Mouse (Mus musculus) gastrocnemius, postnatal 25 days (tissue): Measurements from ENCODE around the gene Gtpbp8. TPM values are rescaled to one million over a fixed set of nuclear protein-coding genes. Genes with fewer than 3 reads are reported as not detected.

Experiments
- DNase-seq: peaks from one replicate; pipeline ENCODE4 v3.0.0; 2022
- long read RNA-seq, 2 experiments: library from polyadenylated mRNA; stranded (forward); transcript quantifications; one replicate each; pipeline ENCODE4 v2.0.0; 2021
- total RNA-seq, 2 experiments: library from RNA; stranded (reverse); gene quantifications; 1 replicate in 1 of 2; 2 replicates in 1 of 2; pipeline ENCODE4 v1.2.3; 2021

Gene Gtpbp8
- total RNA-seq, result 10 to 100 TPM in 1 of 2 experiments, 1 to 10 TPM in 1; 9.7 to 10.9 TPM
- long read RNA-seq, experiment 1, transcript Gtpbp8-204 (6 exons, 3,415 nt), result major isoform, 12 of 22 reads
- long read RNA-seq, experiment 1, partial matches to known transcripts, result 1 of 22 reads
- long read RNA-seq, experiment 1, other reads (novel, unspliced or antisense), result 8 of 22 reads
- long read RNA-seq, experiment 2, transcript Gtpbp8-204 (6 exons, 3,415 nt), result major isoform, 10 of 18 reads
- long read RNA-seq, experiment 2, partial matches to known transcripts, result 0 of 18 reads
- long read RNA-seq, experiment 2, other reads (novel, unspliced or antisense), result 7 of 18 reads

DNA sequence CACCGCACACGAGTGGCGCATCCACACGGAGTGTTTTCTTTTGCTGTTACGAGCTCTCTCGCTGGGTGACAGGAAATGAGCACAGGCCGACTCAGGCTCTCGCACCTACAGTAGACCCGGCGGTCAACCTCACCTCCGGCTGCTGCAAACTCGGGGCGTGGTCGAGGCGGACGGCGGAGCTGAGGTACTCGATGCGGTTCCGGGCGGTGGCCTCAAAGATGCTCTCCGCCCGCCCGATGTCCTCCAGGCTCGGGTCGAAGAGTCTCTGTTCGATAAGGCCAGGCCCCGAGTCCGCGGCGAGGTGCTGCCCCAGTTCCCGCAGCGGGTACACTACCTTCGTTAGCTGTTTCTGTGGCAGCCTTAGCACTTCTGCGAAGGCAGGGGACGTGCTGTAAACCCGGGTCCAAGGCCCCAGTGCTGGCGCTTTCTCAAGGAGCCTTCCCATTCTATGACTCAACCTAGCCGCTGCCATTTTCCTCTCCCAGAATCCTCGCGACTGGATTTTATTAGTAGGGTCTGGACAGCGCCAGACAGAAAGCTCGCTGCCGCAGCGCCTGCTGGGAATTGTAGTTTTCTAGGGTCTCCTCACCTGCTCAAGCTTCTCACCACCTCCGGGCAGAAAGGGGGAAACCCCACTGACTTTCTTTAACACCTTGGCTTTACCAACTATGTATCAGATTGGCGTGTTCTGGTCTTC lies at the start of gene Gtpbp8:
Gtpbp8 (minus strand) TSS at position 498 of the 697 bp plus-strand sequence.
- peak; percentile 81 for DNase-seq

DNA sequence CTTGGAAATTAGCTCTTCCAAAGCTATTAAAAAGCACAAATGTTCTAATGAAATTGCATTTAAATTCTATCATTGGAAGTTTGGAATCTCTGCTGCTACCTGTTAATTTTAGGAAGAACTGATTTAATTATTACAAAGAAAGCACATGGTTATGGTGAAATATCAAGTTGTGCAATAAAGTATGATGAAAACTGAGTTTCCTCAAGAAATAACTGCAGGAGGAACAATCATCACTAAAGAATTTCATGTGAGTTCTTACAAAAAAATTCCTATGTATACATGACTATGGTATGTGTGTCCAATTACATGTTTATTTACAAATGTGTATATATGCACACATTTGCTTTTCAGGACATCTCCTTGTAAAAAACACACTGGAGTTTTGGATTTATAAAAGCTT lies 48.3 kb upstream of the Gtpbp8 start:
- no peak for DNase-seq

- no peak for DNase-seq
Measured at GRCm38 (mm10) chr16:44786934-44787333, 40.8 kb upstream of the Gtpbp8 start.

- DNase-seq, result no peak
Measured at GRCm38 (mm10) chr16:44780751-44781150, 34.6 kb upstream of the Gtpbp8 start.

DNA sequence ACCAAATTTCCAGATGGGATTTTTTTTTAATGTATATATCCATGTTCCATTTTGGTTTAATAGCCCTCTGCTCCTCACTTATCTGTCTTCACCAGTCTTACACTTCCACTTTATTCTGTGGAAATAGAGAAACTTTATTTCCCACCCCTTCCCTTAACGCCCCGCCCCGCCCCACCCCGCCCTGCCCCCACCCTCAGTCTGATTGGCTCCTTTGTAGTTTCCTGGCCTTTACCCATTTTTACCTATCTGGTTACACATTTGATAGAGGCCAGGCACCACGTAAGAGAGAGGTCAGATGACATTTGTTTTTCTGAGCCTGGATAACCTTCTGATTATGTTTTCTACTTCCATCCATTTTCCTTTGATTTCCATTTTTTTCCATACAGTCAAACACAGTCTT lies 33.3 kb upstream of the Gtpbp8 start:
- DNase-seq, result no peak

DNA sequence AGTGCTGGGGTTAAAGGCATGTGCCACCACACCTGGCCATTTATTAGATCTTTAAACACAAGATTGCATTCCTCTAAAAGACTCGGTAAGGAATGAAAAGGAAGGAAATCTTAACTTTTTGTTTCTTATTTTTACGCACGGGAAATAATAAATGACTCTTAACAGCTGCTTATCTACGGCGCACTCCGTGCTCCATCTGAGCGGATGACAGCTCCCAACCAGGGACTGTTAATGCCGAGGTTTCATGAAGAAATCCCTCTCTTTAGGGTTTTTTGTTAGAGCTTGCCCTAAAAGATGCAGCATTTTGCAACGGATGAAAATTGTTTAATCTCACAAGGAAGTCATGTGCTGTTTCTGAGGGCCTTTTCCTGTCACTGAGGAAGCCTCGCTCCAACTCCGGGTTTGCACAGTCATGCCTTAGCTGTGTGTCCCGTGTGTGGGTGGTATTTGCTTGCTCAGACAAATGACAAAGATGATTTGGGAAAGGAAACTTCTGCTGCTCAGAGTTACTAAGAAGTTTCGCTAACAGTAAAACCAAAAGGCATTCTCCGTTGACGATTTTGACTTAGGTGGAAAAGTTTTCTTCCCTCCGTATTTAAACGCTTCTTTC lies 32.5 kb upstream of the Gtpbp8 start:
- DNase-seq, result no peak

DNA sequence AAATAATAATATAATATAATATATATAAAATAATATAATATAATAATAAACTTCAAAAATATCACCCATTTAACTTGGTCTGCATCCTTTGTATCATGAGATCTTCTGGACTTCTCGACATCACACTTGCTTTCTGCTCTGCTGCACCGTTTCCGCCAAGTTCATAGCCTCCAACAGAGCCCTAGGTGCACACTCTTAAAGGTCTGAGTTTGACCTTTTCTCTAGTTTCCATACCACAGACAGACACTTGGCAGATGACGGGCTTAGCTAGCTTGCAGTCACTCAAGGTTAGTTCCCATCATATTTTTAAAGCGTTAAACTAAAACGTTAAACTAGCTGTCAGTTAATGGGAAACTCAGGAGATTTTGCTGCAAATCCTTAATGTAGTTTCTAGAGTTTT lies 28.0 kb upstream of the Gtpbp8 start:
- no peak for DNase-seq

GRCm38 (mm10) chr16:44773673-44774072 lies 27.5 kb upstream of the Gtpbp8 start:
- DNase-seq, result no peak

GRCm38 (mm10) chr16:44772577-44772976 lies 26.4 kb upstream of the Gtpbp8 start:
- DNase-seq, result no peak

GRCm38 (mm10) chr16:44767967-44768366 lies 21.8 kb upstream of the Gtpbp8 start:
- DNase-seq, result no peak

GRCm38 (mm10) chr16:44767506-44767905 lies 21.3 kb upstream of the Gtpbp8 start:
- no peak for DNase-seq

- DNase-seq, result no peak
Measured at GRCm38 (mm10) chr16:44766320-44766892, 20.2 kb upstream of the Gtpbp8 start.

DNA sequence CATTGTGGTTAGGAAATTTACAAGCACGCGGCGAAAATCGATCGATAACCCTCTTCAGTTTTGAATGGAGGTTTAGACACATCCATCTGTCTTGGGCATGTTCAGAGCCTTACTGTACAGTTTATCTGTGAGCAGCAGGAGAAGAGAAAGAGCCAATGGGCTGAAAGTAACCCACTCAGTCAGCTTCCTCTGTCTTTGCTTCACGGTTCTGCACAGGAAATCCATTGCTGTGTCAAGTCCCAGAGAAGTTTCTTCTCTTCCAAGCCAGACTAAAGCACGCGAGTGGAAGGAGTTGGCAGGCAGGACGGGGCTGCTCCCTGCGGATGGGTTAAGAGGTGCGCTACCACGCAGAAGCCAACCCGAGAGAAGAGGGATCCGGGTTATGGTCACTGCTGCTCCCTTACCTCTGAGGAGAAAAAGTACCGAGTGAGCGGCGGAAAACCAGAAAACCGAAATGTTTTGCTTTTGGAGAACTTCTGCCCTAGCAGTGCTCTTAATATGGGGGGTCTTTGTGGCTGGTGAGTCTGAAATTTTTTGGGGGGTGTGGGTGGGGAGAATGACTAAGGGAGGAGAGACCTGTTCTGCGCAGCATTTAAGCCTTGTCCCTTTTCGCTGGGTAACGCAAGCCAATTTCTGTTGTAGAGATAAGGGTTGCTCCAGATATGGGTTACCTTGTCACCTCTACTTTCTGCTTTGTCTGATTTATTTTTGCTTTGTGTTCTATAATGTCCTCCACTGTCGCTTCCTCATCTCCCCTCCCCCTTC lies 19.6 kb upstream of the Gtpbp8 start, which contains the start of gene Cd200r1:
Cd200r1 (plus strand) TSS at position 182 of the 765 bp plus-strand sequence.
- no peak for DNase-seq

- no peak for DNase-seq
Measured at GRCm38 (mm10) chr16:44761811-44762210, 15.6 kb upstream of the Gtpbp8 start.

DNA sequence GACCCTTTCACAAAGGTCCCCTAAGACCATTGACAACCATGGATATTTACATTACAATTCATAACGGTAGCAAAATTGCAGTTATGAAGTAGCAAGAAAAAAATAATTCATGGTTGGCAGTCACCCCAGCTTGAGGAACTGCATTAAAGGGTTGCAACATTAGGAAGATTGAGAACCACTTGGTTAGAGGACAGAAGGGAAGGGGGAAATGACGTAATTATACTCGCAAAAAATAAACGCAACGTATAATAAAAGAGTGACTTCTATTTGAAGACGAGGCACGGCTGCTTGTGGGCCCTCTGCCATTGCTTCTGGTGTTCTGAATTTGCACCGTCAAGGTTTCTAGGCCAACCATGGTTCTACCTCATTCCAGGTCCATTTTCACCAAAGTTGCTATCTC lies 11.5 kb upstream of the Gtpbp8 start:
- no peak for DNase-seq

- DNase-seq, result no peak
Measured at GRCm38 (mm10) chr16:44748007-44748406, 1.8 kb upstream of the Gtpbp8 start.

- DNase-seq, result no peak
Measured at GRCm38 (mm10) chr16:44745471-44745865, 695 bp downstream of the Gtpbp8 start.

DNA sequence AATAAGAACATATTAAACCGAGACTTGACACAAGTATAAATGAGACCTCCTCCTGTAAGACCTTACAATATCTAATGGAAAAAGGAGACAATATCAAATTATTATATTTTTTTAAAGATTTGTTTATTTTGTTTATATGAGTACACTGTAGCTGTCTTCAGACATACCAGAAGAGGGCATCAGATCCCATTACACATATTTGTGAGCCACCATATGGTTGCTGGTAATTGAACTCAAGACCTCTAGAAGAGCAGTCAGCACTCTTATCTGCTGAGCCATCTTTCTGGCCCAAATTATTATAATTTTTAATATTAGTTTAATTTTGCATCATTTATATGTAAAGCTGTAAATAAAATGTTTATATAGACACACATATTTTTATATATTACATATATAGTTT lies 3.4 kb downstream of the Gtpbp8 start:
- no peak for DNase-seq

GRCm38 (mm10) chr16:44736118-44736517 lies 10.0 kb downstream of the Gtpbp8 start:
- DNase-seq, result no peak

DNA sequence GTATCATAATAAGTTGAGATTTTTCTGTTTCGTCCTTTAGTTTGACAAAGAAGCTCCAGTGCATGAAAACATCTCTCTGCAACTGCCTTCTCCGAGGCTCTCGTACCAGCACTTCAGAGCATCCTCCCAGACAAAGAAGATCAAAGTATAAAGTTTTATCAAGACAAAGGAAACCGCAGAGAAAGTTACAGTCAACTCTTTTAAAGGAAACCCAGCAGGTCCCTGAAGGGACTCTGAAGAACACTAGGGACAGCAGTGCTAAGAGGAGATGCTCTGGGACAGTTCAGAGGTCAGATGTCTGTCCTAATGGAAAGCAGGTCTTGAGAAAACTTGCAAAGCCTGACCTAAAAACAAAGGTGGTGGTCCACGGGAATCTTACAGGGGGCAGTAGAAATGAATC lies 10.5 kb downstream of the Gtpbp8 start:
- DNase-seq, result no peak

DNA sequence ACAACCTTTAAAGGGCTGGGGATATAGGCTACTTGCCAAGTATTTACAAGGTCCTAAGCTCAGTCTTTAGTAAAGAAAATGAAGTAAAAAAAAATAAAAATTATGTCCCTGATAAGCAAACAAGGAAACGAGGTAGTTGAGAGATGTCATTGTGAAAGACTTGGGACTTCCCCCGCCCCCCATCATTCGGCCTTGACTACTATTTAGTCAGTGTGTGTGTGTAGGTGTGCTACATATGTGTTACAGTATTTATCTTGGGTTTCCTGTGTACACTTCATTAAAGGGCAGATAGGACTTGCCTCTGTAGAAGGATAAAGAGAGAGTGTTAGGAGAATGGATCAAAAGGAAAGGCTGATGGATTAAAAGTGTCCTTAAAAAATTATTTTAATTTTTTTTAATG lies 12.1 kb downstream of the Gtpbp8 start:
- DNase-seq, result no peak

DNA sequence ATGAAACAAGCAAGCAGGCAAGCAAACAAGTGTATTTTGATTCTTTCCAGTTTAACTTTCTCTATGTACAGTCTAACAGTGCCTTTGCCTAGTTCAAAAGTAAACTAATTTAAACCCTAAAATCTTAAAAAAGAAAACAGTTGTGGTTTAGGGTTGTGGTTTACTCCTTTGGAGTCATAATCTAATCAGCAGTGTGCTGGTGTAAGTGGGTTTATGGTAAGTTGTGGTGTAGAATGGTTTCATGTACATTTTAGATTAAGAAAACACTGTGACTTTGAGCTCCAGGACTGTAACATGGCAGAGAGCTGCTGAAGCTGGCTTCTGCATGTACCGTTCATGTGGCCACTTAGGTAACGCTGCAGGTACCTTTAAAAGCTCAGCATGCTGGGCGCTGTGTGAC lies 18.6 kb downstream of the Gtpbp8 start:
- no peak for DNase-seq
